Mouse (Mus musculus) spleen, adult 2 months (tissue): ENCODE data around the gene Snrpc. TPM values are rescaled to one million over a fixed set of nuclear protein-coding genes. Genes with fewer than 3 reads are reported as not detected.

ENCODE experiments used
- DNase-seq, 2 experiments: peaks; one replicate each; pipeline versions ENCODE4 v3.0.0 to v3.0.0-alpha.2; 2012 to 2021; ENCODE audit warnings: low spot score in 2 of 2, low read depth in 1 of 2
- H3K27ac ChIP-seq: fragments of 200-500 bp; 2 replicates; pipeline ENCODE4 v1.5.1; 2012; ENCODE audit warnings: low read length, inconsistent platforms; ENCODE audit not compliant: insufficient read depth
- H3K27me3 ChIP-seq: fragments of 200-500 bp; 2 replicates; pipeline ENCODE4 v1.6.1; 2012; ENCODE audit warnings: mild to moderate bottlenecking, moderate library complexity, low read length, inconsistent platforms; ENCODE audit not compliant: control insufficient read depth, insufficient read depth
- H3K36me3 ChIP-seq: fragments of 200-500 bp; 2 replicates; pipeline ENCODE4 v1.6.1; 2012; ENCODE audit warnings: mild to moderate bottlenecking, low read length, inconsistent platforms; ENCODE audit not compliant: control insufficient read depth, insufficient read depth
- H3K4me1 ChIP-seq: fragments of 200-500 bp; 2 replicates; pipeline ENCODE4 v1.6.1; 2011; ENCODE audit warnings: inconsistent platforms; ENCODE audit not compliant: control insufficient read depth, insufficient read depth, insufficient read length
- H3K4me3 ChIP-seq: fragments of 200-500 bp; 2 replicates; pipeline ENCODE4 v1.5.1; 2011; ENCODE audit warnings: mild to moderate bottlenecking, inconsistent platforms; ENCODE audit not compliant: insufficient read depth, insufficient read length; ENCODE audit errors: extremely low read depth
- CTCF ChIP-seq: fragments of 200-500 bp; IDR thresholded peaks from 2 replicates; pipeline ENCODE4 v1.5.1; 2011; ENCODE audit warnings: mild to moderate bottlenecking, inconsistent platforms; ENCODE audit not compliant: insufficient read depth, insufficient read length, insufficient replicate concordance; ENCODE audit errors: extremely low read depth
- POLR2A ChIP-seq: fragments of 200-500 bp; IDR thresholded peaks from 2 replicates; pipeline ENCODE4 v1.6.1; 2011; ENCODE audit warnings: low read depth, low read length, inconsistent platforms
- WGBS: fragments of 180-500 bp; shearing (Covaris S2); methylation state at CpG from one replicate; pipeline ENCODE4 v1.1.7; 2018; 5-methylcytosine and 5-hydroxymethylcytosine counted together
- polyA plus RNA-seq: library from polyadenylated mRNA; depleted of rRNA; stranded (reverse); fragments of >200 nt; gene quantifications from 2 replicates; pipeline ENCODE4 v1.2.3, GENCODE M21; 2012; rRNA removed

The Snrpc gene
- polyA plus RNA-seq, 1 experiment: 63.5 TPM

DNA sequence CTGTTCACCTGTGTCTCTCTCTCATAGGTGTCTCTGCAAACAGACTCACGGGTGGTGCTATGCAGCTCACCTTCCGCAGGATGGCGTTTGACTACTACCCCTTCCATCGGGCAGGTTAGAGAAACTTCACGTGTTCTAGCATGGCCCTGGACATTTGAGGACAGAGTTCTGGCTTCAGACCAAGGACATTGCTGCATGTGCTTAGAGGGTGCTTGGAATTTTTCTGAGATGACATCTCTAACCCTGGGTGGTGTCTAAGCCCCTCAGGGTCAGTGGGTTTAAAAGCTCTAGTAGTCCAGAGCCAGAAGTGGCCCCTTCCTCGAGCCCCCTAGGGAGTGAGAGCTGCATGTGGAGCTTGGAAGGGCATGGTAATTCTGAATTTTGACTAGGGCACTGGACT lies 46.0 kb downstream of the Snrpc start:
- H3K4me3 ChIP-seq: no peak overlapping the region
- TF ChIP-seq CTCF (no peak), POLR2A (no peak)
- peaks cover 2% of the 10 kb centered on the region; the same call in 1 of the 2 replicates for H3K36me3 ChIP-seq
- DNase-seq: no peak
- H3K27ac ChIP-seq: no peak overlapping the region
- H3K4me1 ChIP-seq: no peaks in the 10 kb centered on the region
- WGBS: 89% methylated on average over 6 of the region's 6 CpGs
- no peaks in the 10 kb centered on the region for H3K27me3 ChIP-seq

DNA sequence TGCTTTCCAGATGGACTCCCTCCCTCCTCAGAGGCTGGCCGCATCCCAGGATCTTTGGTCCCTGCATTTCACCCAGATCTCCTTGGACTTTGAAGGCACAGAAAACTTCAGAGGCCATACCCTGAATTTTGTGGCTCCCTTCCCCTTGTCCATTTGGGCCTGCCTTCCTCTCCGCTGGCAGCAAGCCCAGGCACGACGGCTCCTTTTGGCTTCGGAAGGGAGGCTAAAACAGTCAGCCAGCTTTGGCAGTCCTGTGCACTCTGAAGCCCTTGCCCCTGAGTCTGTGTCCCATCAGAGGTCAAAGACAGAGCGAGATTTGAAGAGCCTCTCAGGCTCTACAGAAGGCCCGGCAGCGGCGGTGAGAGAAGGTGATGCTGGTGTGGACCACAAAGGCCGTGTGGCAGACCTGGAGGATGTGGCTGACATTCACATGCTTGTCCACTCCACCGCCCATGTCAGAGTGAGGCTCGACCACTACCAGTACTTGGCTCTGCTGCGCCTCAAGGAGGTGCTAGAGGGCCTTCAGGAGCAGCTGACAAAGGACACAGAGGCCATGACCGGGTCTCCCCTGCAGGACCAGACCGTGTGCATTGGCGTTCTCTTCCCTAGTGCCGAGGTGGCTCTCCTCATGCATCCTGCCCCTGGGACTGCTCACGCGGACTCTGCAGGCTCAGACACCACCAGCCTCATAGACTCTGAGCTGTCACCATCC lies 48.7 kb downstream of the Snrpc start:
- no peaks in the 10 kb centered on the region for H3K4me1 ChIP-seq
- H3K27me3 ChIP-seq: no peaks in the 10 kb centered on the region
- no peak for DNase-seq
- no peak for TF ChIP-seq CTCF
- no peak for TF ChIP-seq POLR2A
- H3K4me3 ChIP-seq: no peak overlapping the region
- peaks cover 2% of the 10 kb centered on the region; the same call in 1 of the 2 replicates for H3K36me3 ChIP-seq
- 93% methylated on average over 19 of the region's 19 CpGs for WGBS
- no peak overlapping the region for H3K27ac ChIP-seq

Other genes with a start within 250 kb of the Snrpc start
- 43.2 and 55.6 TPM in 2 replicates for gene Nudt3, start 214.7 kb upstream of the Snrpc start, polyA plus RNA-seq
- gene RPS10-NUDT3, start 202.9 kb upstream of the Snrpc start, polyA plus RNA-seq: not detected in 2 replicates
- gene Rps10, start 201.5 kb upstream of the Snrpc start, polyA plus RNA-seq: 1,319 and 1,587 TPM in 2 replicates
- 10.3 and 15.7 TPM in 2 replicates for gene Pacsin1, start 182.6 kb upstream of the Snrpc start, polyA plus RNA-seq
- 0.94 and 1.2 TPM in 2 replicates for gene Spdef, start 109.2 kb upstream of the Snrpc start, polyA plus RNA-seq
- 63.8 and 64.6 TPM in 2 replicates for gene D17Wsu92e, start 17.5 kb upstream of the Snrpc start, polyA plus RNA-seq
- 2.5 and 3.4 TPM in 2 replicates for gene Uhrf1bp1, start 18.3 kb downstream of the Snrpc start, polyA plus RNA-seq
- 25.9 and 27.1 TPM in 2 replicates for gene Anks1, start 71.2 kb downstream of the Snrpc start, polyA plus RNA-seq
- gene Taf11, start 71.7 kb downstream of the Snrpc start, polyA plus RNA-seq: 5.7 and 6.6 TPM in 2 replicates
- gene Tcp11, start 242.5 kb downstream of the Snrpc start, polyA plus RNA-seq: 0.58 and 0.92 TPM in 2 replicates